Mouse (Mus musculus) ovary, adult 10 weeks (tissue): Measurements from ENCODE around the gene Zswim8. TPM values are rescaled to one million over a fixed set of nuclear protein-coding genes. Genes with fewer than 3 reads are reported as not detected.

Experiments used
- polyA plus RNA-seq: library from polyadenylated mRNA; stranded (reverse); fragments of 350-450 nt; fragmentation: Illumina TruSeq; extraction: RNeasy Lipid Tissue Mini Kit (QIAGEN cat#74804); gene quantifications from one replicate; pipeline ENCODE4 v1.2.3, GENCODE M21; 2014

Zswim8 gene
- polyA plus RNA-seq, result 6.8 TPM

GRCm38 (mm10) chr14:20707201-20708190 is at the start of gene Zswim8:
TSS of gene Zswim8 (plus strand) at chr14:20707552.

DNA sequence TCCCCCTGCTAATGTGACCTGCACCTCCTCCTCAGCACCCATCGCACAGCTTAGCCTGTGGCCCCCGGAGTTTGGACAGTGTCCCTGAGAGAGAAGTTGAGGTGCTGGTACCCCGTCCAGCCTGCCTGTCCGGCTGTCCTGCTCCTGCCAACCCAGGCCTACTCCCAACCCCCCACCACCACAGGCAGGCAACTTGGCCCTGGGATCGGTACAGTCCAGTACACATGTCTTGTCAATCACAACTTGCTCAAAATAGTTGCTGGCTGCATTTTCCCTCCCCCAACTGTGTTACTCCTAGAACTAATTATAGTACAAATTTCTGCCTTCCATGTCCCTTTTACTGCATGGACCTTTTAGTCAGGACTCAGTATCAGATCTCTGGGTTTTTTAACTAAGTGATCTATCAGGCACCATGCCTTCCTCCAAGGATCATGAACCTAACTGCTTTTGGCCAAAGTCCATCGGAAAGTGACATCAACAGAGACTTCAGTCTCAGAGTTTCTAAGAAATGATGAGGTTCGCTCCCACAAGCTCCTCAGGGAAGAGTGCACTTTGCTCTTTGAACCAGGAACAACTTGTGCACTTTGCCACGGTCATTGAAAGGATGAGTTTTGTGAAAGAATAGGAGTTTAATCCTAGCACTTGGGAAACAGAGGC is 39.1 kb upstream of the Zswim8 start, which contains the start of gene Synpo2l:
Synpo2l (minus strand) TSS at position 201 of the 657 bp plus-strand sequence.

GRCm38 (mm10) chr14:20674064-20674833 is 33.1 kb upstream of the Zswim8 start, which contains the start of gene Sec24c:
TSS of gene Sec24c (plus strand) at chr14:20674308.

DNA sequence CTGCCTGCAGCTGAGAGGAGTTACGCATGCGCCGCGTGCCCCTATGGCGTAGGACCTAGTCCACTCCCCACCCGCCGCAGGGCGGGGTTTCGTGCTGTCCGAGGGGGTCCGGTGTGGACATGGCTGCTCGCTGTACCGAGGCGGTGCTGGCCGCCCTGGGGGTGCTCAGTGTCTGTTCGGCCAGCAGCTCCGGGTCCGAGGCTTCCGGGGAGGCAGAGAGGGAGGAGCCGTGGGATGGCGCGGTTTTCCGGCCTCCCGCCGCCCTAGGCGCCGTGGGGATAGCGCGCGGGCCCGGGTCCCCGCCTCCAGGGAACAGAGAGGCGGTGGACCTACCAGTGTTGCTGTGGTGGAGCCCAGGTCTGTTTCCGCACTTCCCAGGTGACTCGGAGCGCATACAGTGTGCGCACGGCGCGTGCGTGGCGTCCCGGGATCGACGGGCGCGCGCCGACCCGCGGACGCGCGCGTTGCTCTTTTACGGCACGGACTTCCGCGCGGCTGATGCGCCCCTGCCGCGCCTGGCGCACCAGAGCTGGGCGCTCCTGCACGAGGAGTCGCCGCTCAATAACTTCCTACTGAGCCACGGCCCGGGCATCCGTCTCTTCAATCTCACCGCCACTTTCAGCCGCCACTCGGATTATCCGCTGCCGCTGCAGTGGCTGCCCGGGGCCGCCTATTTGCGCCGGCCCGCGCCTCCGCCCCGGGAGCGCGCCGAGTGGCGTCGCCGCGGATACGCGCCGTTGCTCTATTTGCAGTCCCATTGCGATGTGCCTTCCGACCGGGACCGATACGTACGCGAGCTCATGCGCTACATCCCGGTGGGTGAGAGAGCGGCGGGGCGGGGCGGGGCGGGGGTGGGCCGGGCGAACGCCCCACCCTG is 12.2 kb upstream of the Zswim8 start, which contains the start of gene Fut11:
Fut11 (plus strand) TSS at position 85 of the 877 bp plus-strand sequence.

DNA sequence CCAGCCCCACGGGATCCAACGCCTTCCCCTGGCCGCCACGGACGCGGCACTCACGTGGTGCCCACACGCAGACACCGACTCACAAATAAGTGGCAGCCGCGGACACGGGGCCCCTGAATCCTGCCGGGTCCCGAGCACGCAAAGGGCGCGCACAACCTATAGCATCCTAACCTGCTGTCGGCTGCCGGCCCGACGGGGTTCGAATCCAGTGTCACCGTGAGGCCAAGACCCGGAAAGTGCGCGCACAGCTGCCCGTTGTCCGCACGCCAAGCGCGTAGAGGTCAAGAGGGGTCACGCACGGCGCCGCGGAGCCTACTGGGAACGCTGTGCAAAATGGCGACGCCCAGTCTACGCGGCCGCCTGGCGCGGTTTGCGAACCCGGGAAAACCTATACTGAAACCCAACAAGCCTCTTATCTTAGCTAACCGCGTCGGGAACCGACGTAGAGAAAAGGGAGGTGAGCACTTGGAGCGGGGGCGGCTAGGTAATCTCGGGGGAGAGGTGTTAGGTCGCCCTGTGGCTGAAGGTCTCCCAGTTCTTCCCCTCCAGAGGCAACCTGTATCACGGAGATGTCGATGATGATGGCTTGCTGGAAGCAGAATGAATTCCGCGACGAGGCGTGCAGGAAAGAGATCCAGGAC is 4.5 kb upstream of the Zswim8 start, which contains the start of gene Chchd1:
Chchd1 (plus strand) TSS at position 266 of the 641 bp plus-strand sequence.

DNA sequence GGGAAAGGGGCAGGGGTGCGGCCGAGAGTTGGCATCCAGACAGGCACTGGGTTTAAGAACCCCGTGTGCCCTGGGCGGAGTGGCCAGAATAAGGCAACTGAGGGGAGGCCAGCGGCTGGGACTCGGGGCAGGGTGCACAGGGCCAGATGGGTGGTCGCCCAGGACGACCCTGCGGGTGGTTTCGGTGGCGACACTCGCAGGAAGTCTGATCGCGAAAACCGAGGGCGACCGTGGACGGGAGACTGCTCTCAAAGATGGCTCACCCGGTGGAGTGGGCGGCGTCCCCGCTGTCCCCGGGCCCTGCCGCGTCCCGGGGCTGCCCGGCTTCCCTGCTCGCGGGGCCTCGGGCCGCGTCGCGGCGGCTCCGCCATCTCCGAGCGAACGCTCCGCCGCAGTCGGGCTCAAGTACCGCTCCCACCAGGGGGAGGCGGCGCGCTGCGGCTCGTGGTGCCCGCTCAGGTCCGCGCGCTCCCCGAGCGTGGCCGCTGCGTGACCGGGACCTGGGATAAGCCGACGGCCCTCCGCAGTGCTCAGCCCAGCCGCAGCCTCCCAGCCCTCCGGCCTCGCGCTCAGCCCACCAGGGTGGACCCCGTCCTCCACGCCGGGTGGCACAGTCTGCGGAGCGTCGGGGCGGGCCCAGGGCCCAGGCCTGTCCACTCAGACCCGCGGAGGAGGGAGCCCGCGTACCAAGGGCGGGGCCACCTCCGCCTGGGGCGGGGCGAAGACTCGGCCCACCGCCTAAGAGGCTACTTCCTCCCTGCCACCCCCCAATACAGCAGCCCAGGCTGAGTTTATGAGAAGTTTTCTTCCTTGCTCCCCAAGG is 26.8 kb downstream of the Zswim8 start, which contains the start of gene Ndst2:
Ndst2 (minus strand) TSS at position 611 of the 823 bp plus-strand sequence.

Other genes with a start within 250 kb of the Zswim8 start
- 101 TPM for gene Anxa7, start 227.4 kb upstream of the Zswim8 start, polyA plus RNA-seq
- gene Mss51, start 210.7 kb upstream of the Zswim8 start, polyA plus RNA-seq, result 0.48 TPM
- gene Ppp3cb, start 161.0 kb upstream of the Zswim8 start, polyA plus RNA-seq, result 278 TPM
- gene Usp54, start 66.5 kb upstream of the Zswim8 start, polyA plus RNA-seq, result 16.6 TPM
- gene Myoz1, start 51.0 kb upstream of the Zswim8 start, polyA plus RNA-seq, result not detected
- not detected for gene Synpo2l, start 39.2 kb upstream of the Zswim8 start, polyA plus RNA-seq
- gene Sec24c, start 33.2 kb upstream of the Zswim8 start, polyA plus RNA-seq, result 47.9 TPM
- gene Fut11, start 12.6 kb upstream of the Zswim8 start, polyA plus RNA-seq, result 63.7 TPM
- gene Chchd1, start 4.5 kb upstream of the Zswim8 start, polyA plus RNA-seq, result 142 TPM
- 3.0 TPM for gene Ndst2, start 27.0 kb downstream of the Zswim8 start, polyA plus RNA-seq
- 99.3 TPM for gene Camk2g, start 86.5 kb downstream of the Zswim8 start, polyA plus RNA-seq
- gene Plau, start 129.1 kb downstream of the Zswim8 start, polyA plus RNA-seq, result 64.6 TPM
- gene Vcl, start 221.8 kb downstream of the Zswim8 start, polyA plus RNA-seq, result 190 TPM